12 mouse cellular contexts compared by ENCODE assay signal in the genomic region with DNA sequence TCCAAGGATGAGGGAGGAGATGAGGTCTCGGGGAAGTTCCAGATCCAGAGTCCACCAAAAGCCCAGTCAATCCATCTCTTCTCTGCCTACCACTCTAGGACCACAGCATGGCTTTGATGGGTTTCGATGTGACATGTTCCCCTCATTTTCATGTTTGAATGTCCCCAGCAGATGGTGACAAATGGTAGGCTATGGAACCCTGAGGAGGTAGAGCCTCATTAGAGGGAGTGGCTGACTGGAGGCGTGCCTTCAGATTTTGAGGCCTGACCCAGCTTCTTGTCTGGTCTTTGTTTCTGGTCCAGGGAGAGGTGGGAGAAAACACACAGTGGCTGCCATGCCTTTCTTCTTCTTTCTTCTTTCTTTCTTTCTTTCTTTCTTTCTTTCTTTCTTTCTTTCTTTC. TPM values are rescaled to one million over a fixed set of nuclear protein-coding genes. Genes with fewer than 3 reads are reported as not detected.
A peak's percentile ranks its signal among the peaks of the same experiment; 100 is the strongest.
DNase-seq lines count a peak whose midpoint lies in the region; ATAC-seq and TF ChIP-seq lines count a peak whose summit lies in the region.
"Had no signal": no experiment of that assay in that cellular context is flagged by ENCODE, and none has a peak within 500 bp of the region (broad histone marks: within the 10 kb centered on the region; RNA-seq: fewer than 3 reads in every experiment).

No protein-coding gene starts in this region.

- ATAC-seq in heart, embryonic 12.5 days (ENCODE audit: insufficient number of reproducible peaks, low FRiP score), result no peak

- intact Hi-C loops in heart, adult 2 months (cut with DNase I), result loop anchor here (5.0 kb wide), 1 partner anchor 197 kb away; no protein-coding TSS in a partner anchor

- no peak for TF ChIP-seq POLR2A in heart, adult 2 months (IDR thresholded peaks at IDR 0.05; ENCODE audit: insufficient read depth, low read depth, low read length)

- H3K27ac ChIP-seq in heart, adult 2 months, result no peak overlapping the region
- H3K27ac ChIP-seq in heart, embryonic 12.5 days (ENCODE audit: poor library complexity, severe bottlenecking), result no peak overlapping the region

- no peaks in the 10 kb centered on the region for H3K4me1 ChIP-seq in heart, adult 2 months (ENCODE audit: control insufficient read depth, insufficient read depth, low read length)
- no peaks in the 10 kb centered on the region for H3K4me1 ChIP-seq in heart, embryonic 12.5 days (replicated peaks)
- H3K4me1 ChIP-seq: megakaryocyte, embryonic 14.5 days had no signal

- no peaks in the 10 kb centered on the region for H3K36me3 ChIP-seq in heart, adult 2 months (ENCODE audit: control insufficient read depth, insufficient read depth, low read length)
- no peaks in the 10 kb centered on the region for H3K36me3 ChIP-seq in heart, embryonic 12.5 days
- no peaks in the 10 kb centered on the region for H3K36me3 ChIP-seq in splenic B cell, adult 2 months (ENCODE audit: control insufficient read depth, insufficient read depth, low read length, poor library complexity, severe bottlenecking)

- peak in 1 of 2 experiments; percentile 21 for DNase-seq in heart, adult 2 months
- peak; percentile 10 for DNase-seq in thymus, postnatal 0 days (ENCODE audit: low spot score)
- no peak for DNase-seq in thymus, postnatal 10 days (ENCODE audit: low spot score in 2 of 2)
- peak; percentile 1 to 10 for DNase-seq in kidney, adult 8-10 months
- DNase-seq in splenic B cell, adult 2 months (ENCODE audit: low read depth, low spot score), result peak; percentile 43
- no peak for DNase-seq in cerebellum, postnatal 4 days (ENCODE audit: low spot score in 2 of 2)
- no peak for DNase-seq in adrenal gland, adult 2 months

- H3K4me2 ChIP-seq in heart, embryonic 12.5 days, result no peak overlapping the region

- peak; percentile 46 for TF ChIP-seq CTCF in heart, adult 2 months (IDR thresholded peaks at IDR 0.05)

- H3K79me2 ChIP-seq in heart, adult 2 months (replicated peaks; ENCODE audit: control insufficient read depth, insufficient read depth, low read length), result no peaks in the 10 kb centered on the region

- no peak overlapping the region for H3K4me3 ChIP-seq in heart, adult 2 months
- no peak overlapping the region for H3K4me3 ChIP-seq in heart, embryonic 12.5 days
- H3K4me3 ChIP-seq: megakaryocyte, embryonic 14.5 days had no signal

- H3K27me3 ChIP-seq in heart, adult 2 months (ENCODE audit: control insufficient read depth, insufficient read depth, low read length), result no peaks in the 10 kb centered on the region
- H3K27me3 ChIP-seq in heart, embryonic 12.5 days (replicated peaks), result no peaks in the 10 kb centered on the region
- H3K27me3 ChIP-seq in splenic B cell, adult 2 months (ENCODE audit: control insufficient read depth, insufficient read depth, low read length, poor library complexity, severe bottlenecking), result no peaks in the 10 kb centered on the region

- H3K9me3 ChIP-seq in heart, embryonic 12.5 days (replicated peaks), result 0 out of 2 replicates have a peak, but pooled peaks cover 2% of the 10 kb centered on the region
- H3K9me3 ChIP-seq: megakaryocyte, embryonic 14.5 days had no signal

- no peak for TF ChIP-seq EP300 in heart, adult 2 months (IDR thresholded peaks at IDR 0.05; ENCODE audit: insufficient read depth, low read depth, low read length)

- no peak overlapping the region for H3K9ac ChIP-seq in heart, adult 2 months (ENCODE audit: low read depth, low read length)
- no peak overlapping the region for H3K9ac ChIP-seq in heart, embryonic 12.5 days

- WGBS in heart, adult 2 months, result 66% methylated on average over 3 of the region's 3 CpGs
- WGBS in heart, embryonic 12.5 days, result 68% methylated on average over 3 of the region's 3 CpGs

RNA-seq across cellular contexts. Expression of a gene that starts 44.6 kb away (rescaled TPM):
- 1 to 10 TPM in 1 of 2 experiments, not detected in 1; 1.9 TPM for total RNA-seq in heart, adult 2 months (2021)
- polyA plus RNA-seq in heart, adult 2 months (2012; rRNA removed), result 0.12 TPM in 1 of 2 replicates, not detected in the other
- polyA plus RNA-seq in heart, embryonic 12.5 days (2016; fragmentation: Nextera tagmentation; extraction: Ambion mirVana), result not detected in 2 replicates
- polyA plus RNA-seq in thymus, postnatal 0 days (2015; fragmentation: Nextera tagmentation; extraction: Ambion mirVana), result 0.24 and 0.42 TPM in 2 replicates
- 1 to 10 TPM in 1 of 2 experiments, under 1 TPM in 1; 0.14 to 3.7 TPM for total RNA-seq in adrenal gland, adult 2 months (2021)
- not detected in 2 replicates for polyA plus RNA-seq in adrenal gland, adult 2 months (2012; rRNA removed)
- polyA plus RNA-seq: testis, adult 2 months had no signal

RNA-seq across cellular contexts. Expression of a gene that starts 47.3 kb away (rescaled TPM):
- 1 to 10 TPM; 5.7 to 6.0 TPM for total RNA-seq in heart, adult 2 months (2021)
- polyA plus RNA-seq in heart, adult 2 months (2012; rRNA removed), result 11.7 and 12.8 TPM in 2 replicates
- 19.5 and 20.5 TPM in 2 replicates for polyA plus RNA-seq in heart, embryonic 12.5 days (2016; fragmentation: Nextera tagmentation; extraction: Ambion mirVana)
- polyA plus RNA-seq in thymus, postnatal 0 days (2015; fragmentation: Nextera tagmentation; extraction: Ambion mirVana), result 2.4 and 2.9 TPM in 2 replicates
- total RNA-seq in adrenal gland, adult 2 months (2021), result 10 to 100 TPM; 20.2 to 21.5 TPM
- 15.9 and 16.0 TPM in 2 replicates for polyA plus RNA-seq in adrenal gland, adult 2 months (2012; rRNA removed)

RNA-seq across cellular contexts. Expression of a gene that starts 48.7 kb away (rescaled TPM):
- total RNA-seq in heart, adult 2 months (2021), result not detected
- not detected in 2 replicates for polyA plus RNA-seq in heart, adult 2 months (2012; rRNA removed)
- not detected in 2 replicates for polyA plus RNA-seq in heart, embryonic 12.5 days (2016; fragmentation: Nextera tagmentation; extraction: Ambion mirVana)
- polyA plus RNA-seq in thymus, postnatal 0 days (2015; fragmentation: Nextera tagmentation; extraction: Ambion mirVana), result not detected in 2 replicates
- total RNA-seq in adrenal gland, adult 2 months (2021), result not detected
- polyA plus RNA-seq in adrenal gland, adult 2 months (2012; rRNA removed), result not detected in 2 replicates
- total RNA-seq: hematopoietic stem cell, adult 5-6 weeks; left cerebral cortex, postnatal 14 days had no signal
- polyA plus RNA-seq: testis, adult 2 months had no signal

Comparison
In these comparisons a context has a peak if more than half of its experiments do, and no peak if none do; other contexts are left out.
1. DNase-seq: peak in thymus, postnatal 0 days (single experiment), kidney, adult 8-10 months (2 of 2) and splenic B cell, adult 2 months (single experiment); none in thymus, postnatal 10 days (0 of 2), cerebellum, postnatal 4 days (0 of 2) and adrenal gland, adult 2 months (single experiment).